Mouse (Mus musculus) cerebellum, adult 2 months (tissue): ENCODE data around the gene Cryzl2. TPM values are rescaled to one million over a fixed set of nuclear protein-coding genes. Genes with fewer than 3 reads are reported as not detected.

Experiments
- DNase-seq, 2 experiments: peaks; one replicate each; pipeline ENCODE4 v3.0.0; 2021
- H3K27ac ChIP-seq: fragments of 200-500 bp; 2 replicates; pipeline ENCODE4 v1.5.1; 2012; ENCODE audit warnings: low read length, control low read depth, inconsistent platforms; ENCODE audit not compliant: insufficient read depth
- H3K27me3 ChIP-seq: fragments of 200-500 bp; 2 replicates; pipeline ENCODE4 v1.6.1; 2012; ENCODE audit warnings: inconsistent platforms, mild to moderate bottlenecking, low read length, moderate library complexity; ENCODE audit not compliant: control insufficient read depth, insufficient read depth
- H3K4me1 ChIP-seq: fragments of 200-500 bp; 2 replicates; pipeline ENCODE4 v1.6.1; 2011; ENCODE audit warnings: low read length; ENCODE audit not compliant: control insufficient read depth, insufficient read depth
- H3K4me3 ChIP-seq: fragments of 200-500 bp; replicated peaks from 2 replicates; pipeline ENCODE3; 2011; ENCODE audit warnings: mild to moderate bottlenecking, low read depth, low read length, control low read depth; ENCODE audit not compliant: insufficient read depth
- CTCF ChIP-seq: fragments of 200-500 bp; IDR thresholded peaks from 2 replicates; pipeline ENCODE4 v1.5.1; 2011; ENCODE audit warnings: low read depth, mild to moderate bottlenecking, control low read depth, low read length, moderate library complexity, borderline replicate concordance; ENCODE audit not compliant: insufficient read depth
- POLR2A ChIP-seq: fragments of 200-500 bp; IDR thresholded peaks from 2 replicates; pipeline ENCODE4 v1.6.1; 2011; ENCODE audit warnings: low read length, control low read depth, borderline replicate concordance; ENCODE audit not compliant: insufficient read depth
- WGBS: fragments of 180-500 bp; shearing (Covaris S2); methylation state at CpG from one replicate; pipeline ENCODE4 v1.1.7; 2018; 5-methylcytosine and 5-hydroxymethylcytosine counted together
- polyA plus RNA-seq: library from polyadenylated mRNA; depleted of rRNA; stranded (reverse); fragments of >200 nt; gene quantifications from 2 replicates; pipeline ENCODE4 v1.2.3, GENCODE M21; 2012

Gene Cryzl2
- polyA plus RNA-seq, 1 experiment = 25.5 TPM

DNA sequence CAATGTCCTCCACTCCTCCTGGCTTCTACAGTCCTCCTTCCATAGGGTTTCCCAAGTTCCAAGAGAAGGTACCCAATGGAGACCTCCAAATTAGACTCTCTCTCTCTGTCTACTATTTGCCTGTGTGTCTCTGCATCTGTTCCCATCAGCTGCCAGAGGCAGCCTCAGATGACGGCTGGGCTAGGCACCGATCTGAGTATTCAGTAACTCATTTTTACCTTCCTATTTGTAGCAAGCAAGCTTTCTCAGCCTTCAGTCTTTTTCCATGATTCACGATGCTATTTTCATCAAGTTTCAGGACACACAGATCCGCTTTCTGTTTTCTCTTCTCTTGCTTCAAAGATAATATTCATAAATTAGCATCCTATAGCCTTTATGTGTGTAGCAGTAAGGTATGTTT is 25.8 kb downstream of the Cryzl2 start:
- Histone ChIP-seq H3K4me3 (no peak overlapping the region), H3K4me1 (no peaks in the 10 kb centered on the region), H3K27ac (no peak overlapping the region), H3K27me3 (no peaks in the 10 kb centered on the region; the same call in 1 of the 2 replicates)
- no peak for DNase-seq
- TF ChIP-seq CTCF (no peak), POLR2A (no peak)
- WGBS = 95% methylated on average over 4 of the region's 4 CpGs

DNA sequence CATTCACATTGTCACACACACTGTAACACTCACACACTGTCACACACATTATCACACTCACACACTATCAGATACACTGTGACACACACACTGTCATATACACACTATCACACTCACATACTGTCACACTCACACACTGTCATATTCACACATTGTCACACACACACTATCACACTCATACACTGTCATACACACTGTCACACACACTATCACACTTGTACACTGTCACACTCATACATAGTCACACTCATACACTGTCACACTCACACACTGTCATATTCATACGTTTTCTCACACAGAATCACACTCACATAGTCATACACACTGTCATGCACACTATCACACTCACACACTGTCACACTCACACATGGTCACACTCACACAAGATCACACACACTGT is 42.3 kb downstream of the Cryzl2 start:
- no peaks in the 10 kb centered on the region for H3K27me3 ChIP-seq
- DNase-seq = no peak
- H3K4me3 ChIP-seq = no peak overlapping the region
- H3K4me1 ChIP-seq = no peaks in the 10 kb centered on the region
- 87% methylated on average over 1 of the region's 1 CpGs for WGBS
- TF ChIP-seq CTCF = no peak
- no peak for TF ChIP-seq POLR2A
- no peak overlapping the region for H3K27ac ChIP-seq

DNA sequence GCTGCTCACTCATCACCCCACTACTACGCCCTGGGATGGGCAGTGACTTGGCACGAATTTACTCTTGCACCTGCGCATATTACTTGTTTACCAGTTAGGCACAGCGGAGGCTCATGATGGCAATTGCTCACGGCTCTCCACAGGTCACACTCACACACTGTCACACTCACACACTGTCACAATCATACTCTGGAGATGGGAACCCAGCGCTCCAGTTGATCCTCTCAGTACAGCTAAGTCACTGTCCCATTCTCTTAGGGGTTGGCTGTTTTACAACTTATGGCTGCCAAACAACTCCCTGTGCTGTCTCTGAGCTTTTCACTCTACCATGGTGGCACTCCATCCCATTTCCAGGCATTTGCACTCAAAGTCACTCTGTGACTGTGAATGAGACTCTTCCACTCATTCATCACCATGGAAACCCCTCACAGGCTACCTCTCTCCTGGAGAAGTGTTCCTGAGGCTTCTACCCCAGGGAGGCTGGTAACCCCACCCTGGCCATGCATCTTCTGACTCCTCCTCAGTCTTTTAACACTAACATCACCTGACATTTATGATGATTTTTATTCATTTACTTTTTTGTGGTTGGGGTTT is 43.1 kb downstream of the Cryzl2 start:
- no peak overlapping the region for H3K4me3 ChIP-seq
- TF ChIP-seq CTCF = no peak
- no peak for TF ChIP-seq POLR2A
- no peak overlapping the region for H3K27ac ChIP-seq
- no peaks in the 10 kb centered on the region for H3K27me3 ChIP-seq
- no peaks in the 10 kb centered on the region for H3K4me1 ChIP-seq
- no peak for DNase-seq
- 57% methylated on average over 6 of the region's 6 CpGs for WGBS

GRCm38 (mm10) chr1:157503071-157503470 is 44.7 kb downstream of the Cryzl2 start:
- no peak for TF ChIP-seq CTCF
- TF ChIP-seq POLR2A = no peak
- Histone ChIP-seq H3K4me1 (no peaks in the 10 kb centered on the region), H3K27ac (no peak overlapping the region), H3K4me3 (no peak overlapping the region), H3K27me3 (no peaks in the 10 kb centered on the region; the same call in 1 of the 2 replicates)
- no peak for DNase-seq
- WGBS = 80% methylated on average over 6 of the region's 6 CpGs

- no peak for DNase-seq
- Histone ChIP-seq H3K4me1 (no peaks in the 10 kb centered on the region), H3K27ac (no peak within 1 kb of the TSS), H3K4me3 (no peak within 1 kb of the TSS), H3K27me3 (no peaks in the 10 kb centered on the region; the same call in 1 of the 2 replicates)
- no peak for TF ChIP-seq CTCF
- no peak for TF ChIP-seq POLR2A
- 13% methylated on average over 5 of the region's 5 CpGs for WGBS
Observed at GRCm38 (mm10) chr1:157506522-157506921, 48.1 kb downstream of the Cryzl2 start, which contains the start of gene Sec16b. TSS of gene Sec16b (plus strand) at chr1:157506728.

GRCm38 (mm10) chr1:157506995-157507595 is 48.7 kb downstream of the Cryzl2 start:
- WGBS = 12% methylated on average over 4 of the region's 4 CpGs
- Histone ChIP-seq H3K4me1 (no peaks in the 10 kb centered on the region), H3K4me3 (no peak overlapping the region), H3K27me3 (no peaks in the 10 kb centered on the region; the same call in 1 of the 2 replicates), H3K27ac (no peak overlapping the region)
- DNase-seq = no peak
- no peak for TF ChIP-seq POLR2A
- no peak for TF ChIP-seq CTCF

DNA sequence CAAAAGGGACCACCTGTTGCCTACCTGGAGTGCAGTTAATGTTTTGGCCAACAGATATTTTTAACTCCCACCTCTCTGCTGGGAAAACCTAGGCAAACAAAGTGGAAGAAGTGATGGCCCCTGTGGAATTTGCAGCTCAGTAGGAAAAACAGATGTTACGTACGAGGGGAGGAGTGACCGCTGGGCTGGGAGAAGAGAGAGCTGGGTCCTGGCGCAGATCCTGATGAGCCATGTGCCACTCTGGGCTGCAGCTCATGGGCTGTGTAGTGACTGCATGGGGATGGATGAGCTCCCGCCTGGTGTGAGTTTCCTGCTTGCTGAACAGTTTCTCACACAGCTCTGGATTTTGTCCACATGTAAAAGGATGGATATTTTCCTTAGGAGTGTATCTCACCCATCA is 49.4 kb downstream of the Cryzl2 start:
- TF ChIP-seq CTCF = no peak
- no peak for TF ChIP-seq POLR2A
- WGBS = 21% methylated on average over 5 of the region's 5 CpGs

GRCm38 (mm10) chr1:157512690-157513448 is 54.5 kb downstream of the Cryzl2 start:
- Histone ChIP-seq H3K4me1 (no peaks in the 10 kb centered on the region), H3K27me3 (no peaks in the 10 kb centered on the region; the same call in 1 of the 2 replicates), H3K27ac (no peak overlapping the region), H3K4me3 (no peak overlapping the region)
- DNase-seq = no peak
- TF ChIP-seq POLR2A = no peak
- 89% methylated on average over 11 of the region's 11 CpGs for WGBS

More for the DNA sequence above, 49.4 kb downstream of the Cryzl2 start:
- DNase-seq = no peak
- Histone ChIP-seq H3K4me1 (no peaks in the 10 kb centered on the region), H3K27ac (no peak overlapping the region), H3K4me3 (no peak overlapping the region), H3K27me3 (no peaks in the 10 kb centered on the region; the same call in 1 of the 2 replicates)
